Mouse (Mus musculus) left cerebral cortex, postnatal 10 days (tissue): ENCODE data around the gene Enox1. TPM values are rescaled to one million over a fixed set of nuclear protein-coding genes. Genes with fewer than 3 reads are reported as not detected.
"Not testable (repeated sequence)": the region's sequence is repeated elsewhere in the genome, so short reads cannot be mapped to it uniquely, and the experiment has no call there.

Experiments used
- DNase-seq, 2 experiments: peaks; one replicate each; pipeline ENCODE4 v3.0.0; 2021 to 2022; ENCODE audit warnings: low spot score in 2 of 2, mixed read lengths in 1 of 2; ENCODE audit errors: extremely low spot score in 1 of 2
- intact Hi-C: fragments of 180-260 bp; cut with DNase I; formaldehyde crosslinking; loops from one replicate; pipeline ENCODE4 v1.15.1; 2025
- total RNA-seq, 2 experiments: library from RNA; stranded (reverse); gene quantifications; 2 replicates each; pipeline ENCODE4 v1.2.3; 2021

Gene Enox1
- total RNA-seq, 2 experiments from 2014 or later = 53.0 to 54.1 TPM

DNA sequence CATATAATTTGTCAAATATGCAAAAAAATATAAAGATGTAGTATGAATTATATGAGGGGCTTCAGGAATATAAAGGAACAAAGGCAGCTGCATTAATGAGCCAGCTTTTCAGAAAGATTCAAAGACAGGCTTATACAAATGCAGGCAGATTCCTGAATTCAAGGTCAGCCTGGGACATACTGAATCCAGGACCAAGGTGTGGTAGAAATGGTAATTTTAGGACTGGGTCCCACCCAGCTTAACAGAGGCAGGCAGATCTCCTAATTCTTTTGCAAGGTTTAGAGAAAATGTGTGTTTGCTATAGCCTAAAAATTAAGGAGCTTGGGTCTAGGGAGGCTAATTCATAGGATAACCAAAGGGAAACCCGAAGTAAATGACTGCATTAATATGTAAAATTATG is 363.1 kb downstream of the Enox1 start:
- intact Hi-C loops = no loop called here
- DNase-seq = no peak

DNA sequence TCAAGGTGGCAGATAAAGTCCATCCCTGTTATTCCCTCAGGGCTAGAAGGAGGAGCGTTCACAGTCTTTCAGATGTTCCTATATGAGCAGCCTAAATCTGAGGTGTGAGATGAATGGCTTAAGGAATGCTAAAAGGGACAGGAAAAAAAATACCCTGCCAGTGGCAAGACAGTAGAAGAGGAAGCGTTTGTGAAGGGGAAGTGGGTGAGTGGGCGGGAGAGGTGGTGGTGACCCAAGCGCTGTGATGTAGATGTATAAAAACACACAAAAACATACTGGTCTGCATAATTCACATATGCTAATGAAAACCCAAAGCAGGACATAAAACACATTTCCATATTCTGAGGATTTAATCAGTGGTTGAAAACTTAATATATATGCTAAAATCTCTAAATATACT is 367.7 kb downstream of the Enox1 start:
- intact Hi-C loops = no loop called here

DNA sequence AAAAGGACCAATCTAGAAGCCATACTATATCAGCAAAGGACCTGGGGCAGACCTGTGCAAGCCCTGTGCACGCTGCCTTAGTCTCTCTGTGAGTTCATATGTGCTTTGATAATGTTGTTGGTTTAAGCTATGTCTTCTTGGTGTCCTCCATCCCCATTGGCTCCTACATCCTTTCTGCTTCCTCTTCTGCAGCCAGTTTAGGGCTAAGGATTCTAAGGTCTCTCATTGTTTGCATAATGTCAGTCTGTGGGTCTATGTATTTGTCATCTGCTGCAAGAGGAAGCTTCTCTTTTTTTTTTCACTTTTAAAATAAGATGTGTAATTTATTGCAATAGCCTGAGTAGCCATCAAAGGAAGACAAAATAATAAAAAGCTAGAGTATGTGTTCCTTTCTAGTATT is 369.7 kb downstream of the Enox1 start:
- DNase-seq = no peak
- intact Hi-C loops = no loop called here

More for the DNA sequence above, 367.7 kb downstream of the Enox1 start:
- DNase-seq = no peak

GRCm38 (mm10) chr14:77529201-77529600 is 372.6 kb downstream of the Enox1 start:
- intact Hi-C loops = no loop called here
- no peak for DNase-seq

DNA sequence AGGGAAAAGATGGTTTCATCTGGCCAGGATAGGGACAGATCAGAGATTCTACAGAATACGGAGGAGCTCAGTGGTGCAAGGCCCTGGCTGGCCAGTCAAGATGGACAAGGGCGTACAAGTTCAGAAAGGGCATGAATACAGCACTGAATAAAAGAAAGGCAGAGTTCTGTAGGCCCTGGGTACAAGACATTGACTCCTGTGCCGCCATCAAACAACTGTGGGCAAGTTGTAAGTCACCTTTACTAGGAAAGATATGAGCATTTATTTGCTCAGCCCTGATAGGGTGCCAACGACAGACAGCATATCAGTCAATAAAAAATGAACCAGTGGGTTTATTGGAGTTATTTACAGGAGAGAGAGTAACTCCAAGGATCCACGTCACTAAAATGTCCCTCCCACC is 373.1 kb downstream of the Enox1 start:
- no peak for DNase-seq
- intact Hi-C loops = no loop called here

GRCm38 (mm10) chr14:77533638-77534037 is 377.1 kb downstream of the Enox1 start:
- no peak for DNase-seq
- intact Hi-C loops = no loop called here

DNA sequence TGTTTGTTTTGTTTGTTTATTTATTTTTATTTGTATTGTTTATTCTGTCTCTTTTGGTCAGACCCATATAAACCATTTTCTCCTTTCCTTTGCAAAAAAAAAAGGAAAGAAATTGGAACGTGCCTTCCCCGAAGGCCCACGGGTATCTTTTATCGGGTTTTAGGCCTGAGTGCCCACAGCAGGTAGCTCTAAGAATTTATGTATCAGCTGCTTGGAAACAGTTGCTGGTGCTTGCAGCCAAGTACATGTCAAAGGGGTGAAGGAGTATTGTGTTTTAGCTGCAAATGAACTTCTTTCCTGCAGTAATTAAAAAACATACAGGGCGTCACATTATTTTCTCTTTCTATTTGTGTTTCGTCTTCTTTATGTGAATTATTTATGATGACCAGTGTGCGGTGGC is 377.6 kb downstream of the Enox1 start:
- intact Hi-C loops = no loop called here
- DNase-seq = no peak

GRCm38 (mm10) chr14:77536592-77536991 is 380.0 kb downstream of the Enox1 start:
- intact Hi-C loops = no loop called here
- no peak for DNase-seq

DNA sequence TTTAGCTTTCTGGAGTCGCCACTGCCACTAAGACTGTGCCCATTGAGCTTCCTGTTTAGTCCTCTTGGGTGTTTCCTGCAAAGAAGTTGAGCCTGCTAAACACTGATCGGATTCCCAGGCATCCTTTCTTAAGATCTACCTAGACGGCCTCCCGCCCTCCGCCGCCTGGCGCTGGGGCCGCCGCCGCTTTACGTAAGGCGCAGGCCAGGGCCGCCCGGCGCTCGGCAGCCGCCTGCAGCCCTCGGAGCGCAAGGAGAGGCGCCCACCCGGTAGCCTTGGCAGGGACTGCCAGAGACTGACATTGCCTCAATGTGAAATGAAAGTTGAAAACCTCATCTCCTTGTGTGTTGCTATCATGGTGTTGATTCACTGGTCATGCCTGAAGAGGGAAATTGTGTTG is 383.0 kb downstream of the Enox1 start:
- intact Hi-C loops, DNase-seq: not testable (repeated sequence)

- no peak for DNase-seq
Measured at GRCm38 (mm10) chr14:77541925-77542324, 385.4 kb downstream of the Enox1 start.

GRCm38 (mm10) chr14:77546531-77547274 is 390.1 kb downstream of the Enox1 start:
- intact Hi-C loops = no loop called here
- DNase-seq = no peak

More at GRCm38 (mm10) chr14:77541925-77542324, 385.4 kb downstream of the Enox1 start:
- intact Hi-C loops = no loop called here

DNA sequence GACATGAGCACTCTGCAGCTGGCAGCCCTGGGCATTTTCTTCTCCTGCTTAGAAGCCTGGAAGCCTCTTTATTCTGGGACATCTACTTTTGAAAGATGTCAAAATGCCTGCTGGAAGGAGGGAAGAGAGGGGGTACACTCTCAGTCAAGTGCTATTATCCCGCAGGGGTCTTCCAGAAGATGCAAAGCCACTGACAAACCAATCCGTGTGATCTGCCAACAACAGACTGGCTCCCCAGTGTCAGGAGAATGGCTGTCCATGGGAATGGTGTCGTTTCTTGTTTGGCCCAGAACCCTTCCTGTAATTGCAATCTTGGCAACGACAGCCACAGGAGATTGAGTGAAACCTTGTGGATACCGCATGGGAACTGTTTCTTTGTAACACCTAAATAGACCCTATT is 390.8 kb downstream of the Enox1 start:
- intact Hi-C loops = no loop called here
- DNase-seq = no peak

DNA sequence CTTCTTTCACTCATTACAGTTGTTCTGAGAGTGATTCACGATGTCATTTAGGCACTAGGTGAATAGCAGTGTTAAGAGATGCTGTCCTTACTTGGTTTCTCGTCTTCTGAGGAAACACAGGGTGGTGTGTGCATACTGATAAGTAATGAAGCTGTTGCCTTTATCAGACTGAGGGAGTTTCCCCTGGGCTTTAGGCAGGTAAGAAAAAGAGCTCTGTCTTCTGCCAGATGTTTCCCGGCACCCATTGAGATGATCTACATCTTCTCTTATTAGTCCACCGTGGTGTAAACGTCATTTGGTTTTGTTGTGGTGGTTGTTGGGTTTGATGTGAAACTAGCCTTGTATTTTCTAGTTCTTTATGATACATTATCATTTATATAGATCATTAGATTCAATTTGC is 392.4 kb downstream of the Enox1 start:
- DNase-seq = no peak
- intact Hi-C loops = no loop called here

- DNase-seq = no peak
- intact Hi-C loops = no loop called here
Measured at GRCm38 (mm10) chr14:77557446-77558070, 401.0 kb downstream of the Enox1 start.

DNA sequence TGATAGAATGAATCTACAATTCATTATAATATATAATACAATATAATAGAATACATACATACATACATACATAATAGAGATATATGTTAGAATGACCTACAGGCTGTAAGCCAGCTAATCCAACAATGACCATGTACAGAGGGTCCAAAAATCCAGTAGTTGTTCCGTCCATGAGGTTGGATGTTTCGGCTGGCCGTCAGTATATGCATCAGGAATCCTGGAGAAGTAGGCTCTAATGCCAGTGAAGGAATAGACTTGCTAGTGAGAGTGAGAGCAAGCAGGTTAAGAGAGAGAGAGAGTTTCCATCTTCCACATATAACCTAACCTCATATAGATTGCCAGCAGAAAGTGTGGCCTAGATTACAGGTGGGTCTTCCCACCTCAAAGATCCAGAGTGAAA is 402.3 kb downstream of the Enox1 start:
- intact Hi-C loops = no loop called here

DNA sequence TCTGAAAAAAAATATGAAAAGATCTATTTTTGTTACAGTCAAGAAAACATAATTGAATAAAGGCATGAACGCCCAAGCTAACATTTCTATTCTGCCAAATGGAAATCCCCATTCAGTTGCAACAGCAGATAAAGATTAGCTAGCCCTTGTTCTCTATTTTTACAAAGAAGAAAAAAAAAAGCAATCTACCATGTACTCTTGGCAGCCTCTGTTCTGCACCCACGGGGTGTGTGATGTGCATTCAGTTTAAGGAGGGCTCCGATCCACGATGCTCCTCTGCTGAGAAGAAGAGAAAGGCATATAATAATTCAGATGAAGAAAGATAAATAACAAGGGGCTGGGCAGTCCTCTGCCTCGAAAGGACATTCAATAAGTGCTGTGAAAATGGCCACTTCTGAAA is 403.2 kb downstream of the Enox1 start:
- intact Hi-C loops = no loop called here
- no peak for DNase-seq

More for the DNA sequence above, 402.3 kb downstream of the Enox1 start:
- no peak for DNase-seq

DNA sequence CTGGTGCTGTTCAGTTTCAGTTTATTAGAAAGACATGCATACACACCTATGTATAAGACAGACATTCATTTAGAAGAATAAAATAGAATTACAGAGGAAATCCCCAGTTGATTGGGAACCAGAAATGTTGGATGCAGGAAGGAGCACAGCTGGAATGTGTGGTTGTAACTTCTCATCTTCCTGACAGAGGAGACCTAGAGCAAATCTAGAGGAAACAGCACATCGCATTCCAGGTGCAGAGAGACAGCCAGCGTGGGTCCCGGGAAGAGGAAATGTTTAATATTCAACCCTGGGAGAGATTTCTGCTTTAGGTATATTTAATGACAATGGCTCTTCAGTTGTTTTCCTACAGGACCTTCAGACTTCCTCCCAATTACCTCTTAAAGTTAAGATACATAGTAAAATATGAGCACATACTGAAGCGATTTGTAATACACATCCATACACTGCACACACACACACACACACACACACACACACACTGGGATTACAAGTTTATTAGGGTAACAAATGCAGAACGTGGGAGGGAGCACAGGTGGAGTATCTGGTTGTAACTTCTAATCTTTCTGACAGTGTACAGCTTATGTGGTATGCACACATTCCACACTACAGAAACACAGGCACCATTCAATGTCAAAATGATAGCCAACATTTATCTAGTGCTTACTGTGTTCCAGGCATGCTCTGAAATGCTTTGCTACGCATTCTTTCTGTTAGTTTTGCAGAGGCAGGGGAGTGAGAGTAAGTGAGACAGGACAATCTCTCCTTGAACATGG is 405.4 kb downstream of the Enox1 start:
- intact Hi-C loops = no loop called here
- no peak for DNase-seq

GRCm38 (mm10) chr14:77563922-77564321 is 407.4 kb downstream of the Enox1 start:
- intact Hi-C loops = no loop called here
- no peak for DNase-seq

- DNase-seq = no peak
- intact Hi-C loops = no loop called here
Measured at GRCm38 (mm10) chr14:77567120-77567519, 410.6 kb downstream of the Enox1 start.

DNA sequence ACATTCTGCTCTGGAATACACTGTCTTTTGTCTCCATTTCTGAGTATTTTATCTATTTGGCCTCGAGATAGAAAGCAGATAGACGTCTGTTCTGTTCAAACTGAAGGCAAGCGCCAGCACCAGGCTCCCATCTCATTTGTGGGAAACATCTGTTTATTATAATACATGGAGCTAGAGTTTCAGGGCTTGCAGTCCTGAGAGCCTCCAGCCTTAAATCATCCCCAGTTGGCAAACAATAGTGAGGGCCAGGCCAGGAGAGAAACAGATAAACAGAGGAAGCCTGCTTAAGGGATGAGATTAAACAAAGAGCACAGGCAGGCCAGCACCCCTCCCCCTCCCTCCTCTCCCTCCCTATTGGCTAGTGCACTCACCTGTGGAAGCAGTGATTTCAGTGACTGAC is 417.9 kb downstream of the Enox1 start:
- no peak for DNase-seq
- intact Hi-C loops = no loop called here
